Mouse (Mus musculus) forebrain, postnatal 0 days (tissue): Measurements from ENCODE around the gene Ccdc160. TPM values are rescaled to one million over a fixed set of nuclear protein-coding genes. Genes with fewer than 3 reads are reported as not detected.

ENCODE experiments used
- ATAC-seq: fragments of 200-750 bp; cut with Nextera tagmentation; 2 replicates; pipeline ENCODE4 v1.8.0; 2017; ENCODE audit warnings: mild to moderate bottlenecking, moderate library complexity
- DNase-seq: peaks from one replicate; pipeline ENCODE4 v3.0.0-alpha.2; 2015
- H3K27ac ChIP-seq: fragments of 300-500 bp; sonication (generic); 2 replicates; pipeline ENCODE4 v1.5.1; 2014; ENCODE audit warnings: low read depth, mild to moderate bottlenecking, antibody characterized with exemption, low read length, moderate library complexity, mixed read lengths
- H3K27me3 ChIP-seq: fragments of 300-500 bp; sonication (generic); 2 replicates; pipeline ENCODE4 v1.6.1; 2014; ENCODE audit warnings: mild to moderate bottlenecking, low read length, mixed read lengths; ENCODE audit not compliant: insufficient read depth
- H3K36me3 ChIP-seq: fragments of 300-500 bp; sonication (generic); 2 replicates; pipeline ENCODE4 v1.6.1; 2014; ENCODE audit warnings: mild to moderate bottlenecking, moderate library complexity; ENCODE audit not compliant: insufficient read depth
- H3K4me1 ChIP-seq: fragments of 300-500 bp; sonication (generic); 2 replicates; pipeline ENCODE4 v1.6.1; 2014; ENCODE audit warnings: antibody characterized with exemption; ENCODE audit not compliant: insufficient read depth
- H3K4me2 ChIP-seq: fragments of 300-500 bp; sonication (generic); 2 replicates; pipeline ENCODE4 v1.6.1; 2014; ENCODE audit warnings: low read depth, mild to moderate bottlenecking, moderate library complexity
- H3K4me3 ChIP-seq: fragments of 300-500 bp; sonication (generic); 2 replicates; pipeline ENCODE4 v1.5.1; 2014; ENCODE audit warnings: low read depth, low read length, mixed read lengths
- H3K9ac ChIP-seq: fragments of 300-500 bp; sonication (generic); 2 replicates; pipeline ENCODE4 v1.6.1; 2014; ENCODE audit warnings: mild to moderate bottlenecking
- H3K9me3 ChIP-seq: fragments of 300-500 bp; sonication (generic); 2 replicates; pipeline ENCODE4 v1.6.1; 2016; ENCODE audit warnings: low read length
- CTCF ChIP-seq: sonication (generic); IDR thresholded peaks from 2 replicates; pipeline ENCODE4 v1.5.1; 2016; ENCODE audit warnings: antibody characterized with exemption, control low read depth, low read depth
- WGBS: fragments of 180-500 bp; shearing (Covaris S2); extraction: QIAGEN DNeasy Blood & Tissue Kit; methylation state at CpG from one replicate; pipeline ENCODE4 v1.1.7; 2014; 5-methylcytosine and 5-hydroxymethylcytosine counted together
- polyA plus RNA-seq: library from polyadenylated mRNA; unstranded; fragments of >200 nt; fragmentation: Nextera tagmentation; extraction: Ambion mirVana; gene quantifications from 2 replicates; pipeline ENCODE4 v1.2.1, GENCODE M21; 2015
- total RNA-seq: library from RNA; depleted of rRNA; stranded (reverse); fragments of >200 nt; gene quantifications from 2 replicates; pipeline ENCODE4 v1.2.3, GENCODE M21; 2014

Gene Ccdc160
- total and polyA plus RNA-seq, 2 experiments from 2014 or later: 3.2 to 3.3 TPM

- DNase-seq (no peak), ATAC-seq (no peak)
- no peak overlapping the region for H3K4me2 ChIP-seq
- no peak overlapping the region for H3K9ac ChIP-seq
- no peaks in the 10 kb centered on the region for H3K36me3 ChIP-seq
- TF ChIP-seq CTCF: no peak
- WGBS: 76% methylated on average over 5 of the region's 5 CpGs
- no peaks in the 10 kb centered on the region for H3K27me3 ChIP-seq
- H3K4me1 ChIP-seq: no peaks in the 10 kb centered on the region
- H3K27ac ChIP-seq: no peak overlapping the region
- no peak overlapping the region for H3K4me3 ChIP-seq
- H3K9me3 ChIP-seq: no peaks in the 10 kb centered on the region
These were observed 7.1 kb upstream of the Ccdc160 start for GRCm38 (mm10) chrX:52783898-52784297.

GRCm38 (mm10) chrX:52791944-52792719, 1.1 kb downstream of the Ccdc160 start:
- H3K9ac ChIP-seq: no peak overlapping the region
- no peaks in the 10 kb centered on the region for H3K27me3 ChIP-seq
- H3K4me1 ChIP-seq: no peaks in the 10 kb centered on the region
- ATAC-seq: no peak
- H3K4me3 ChIP-seq: no peak overlapping the region
- H3K4me2 ChIP-seq: no peak overlapping the region
- H3K9me3 ChIP-seq: no peaks in the 10 kb centered on the region
- 58% methylated on average over 10 of the region's 10 CpGs for WGBS
- no peak overlapping the region for H3K27ac ChIP-seq
- DNase-seq: no peak
- no peaks in the 10 kb centered on the region for H3K36me3 ChIP-seq
- TF ChIP-seq CTCF: no peak

GRCm38 (mm10) chrX:52792861-52793260, 1.9 kb downstream of the Ccdc160 start:
- no peaks in the 10 kb centered on the region for H3K4me1 ChIP-seq
- no peak for DNase-seq
- H3K4me2 ChIP-seq: no peak overlapping the region
- no peak for ATAC-seq
- no peak overlapping the region for H3K27ac ChIP-seq
- H3K27me3 ChIP-seq: no peaks in the 10 kb centered on the region
- H3K36me3 ChIP-seq: no peaks in the 10 kb centered on the region
- WGBS: 56% methylated on average over 6 of the region's 6 CpGs
- H3K9ac ChIP-seq: no peak overlapping the region
- no peak overlapping the region for H3K4me3 ChIP-seq
- no peak for TF ChIP-seq CTCF
- H3K9me3 ChIP-seq: no peaks in the 10 kb centered on the region

- no peak for ATAC-seq
- H3K9ac ChIP-seq: no peak overlapping the region
- no peaks in the 10 kb centered on the region for H3K27me3 ChIP-seq
- no peak for DNase-seq
- H3K36me3 ChIP-seq: no peaks in the 10 kb centered on the region
- WGBS: 31% methylated on average over 8 of the region's 8 CpGs
- H3K4me2 ChIP-seq: no peak overlapping the region
- H3K9me3 ChIP-seq: no peaks in the 10 kb centered on the region
- no peaks in the 10 kb centered on the region for H3K4me1 ChIP-seq
- TF ChIP-seq CTCF: no peak
- H3K4me3 ChIP-seq: no peak overlapping the region
- H3K27ac ChIP-seq: no peak overlapping the region
These were observed 4.8 kb downstream of the Ccdc160 start for GRCm38 (mm10) chrX:52795816-52796215.

GRCm38 (mm10) chrX:52797031-52797625, 6.1 kb downstream of the Ccdc160 start:
- Histone ChIP-seq H3K4me3 (no peak overlapping the region), H3K27me3 (no peaks in the 10 kb centered on the region), H3K27ac (no peak overlapping the region), H3K9ac (no peak overlapping the region), H3K4me2 (no peak overlapping the region), H3K4me1 (no peaks in the 10 kb centered on the region), H3K36me3 (no peaks in the 10 kb centered on the region), H3K9me3 (no peaks in the 10 kb centered on the region)
- WGBS: 61% methylated on average over 9 of the region's 9 CpGs
- DNase-seq (no peak), ATAC-seq (no peak)
- no peak for TF ChIP-seq CTCF

GRCm38 (mm10) chrX:52798255-52798654, 7.3 kb downstream of the Ccdc160 start:
- no peaks in the 10 kb centered on the region for H3K9me3 ChIP-seq
- 74% methylated on average over 14 of the region's 14 CpGs for WGBS
- no peak overlapping the region for H3K27ac ChIP-seq
- H3K36me3 ChIP-seq: no peaks in the 10 kb centered on the region
- H3K9ac ChIP-seq: no peak overlapping the region
- no peak for TF ChIP-seq CTCF
- H3K4me3 ChIP-seq: no peak overlapping the region
- H3K4me2 ChIP-seq: no peak overlapping the region
- H3K27me3 ChIP-seq: no peaks in the 10 kb centered on the region
- DNase-seq: no peak
- ATAC-seq: no peak
- H3K4me1 ChIP-seq: no peaks in the 10 kb centered on the region

- 40% methylated on average over 6 of the region's 6 CpGs for WGBS
These were observed 8.6 kb downstream of the Ccdc160 start for GRCm38 (mm10) chrX:52799566-52799965.

More at GRCm38 (mm10) chrX:52799566-52799965, 8.6 kb downstream of the Ccdc160 start:
- no peaks in the 10 kb centered on the region for H3K4me1 ChIP-seq
- H3K27ac ChIP-seq: no peak overlapping the region
- H3K36me3 ChIP-seq: no peaks in the 10 kb centered on the region
- DNase-seq: no peak
- no peak overlapping the region for H3K4me2 ChIP-seq
- no peaks in the 10 kb centered on the region for H3K9me3 ChIP-seq
- H3K27me3 ChIP-seq: no peaks in the 10 kb centered on the region
- no peak overlapping the region for H3K4me3 ChIP-seq
- TF ChIP-seq CTCF: peak; percentile 15; the same call in 1 of the 2 replicates
- H3K9ac ChIP-seq: no peak overlapping the region
- no peak for ATAC-seq
